Mouse (Mus musculus): Measurements from ENCODE around the gene Vmn2r83. TPM values are rescaled to one million over a fixed set of nuclear protein-coding genes. Genes with fewer than 3 reads are reported as not detected.

Gene Vmn2r83
- total and polyA plus RNA-seq, 2 experiments from 2014 or later, result 0.04 TPM; not detected in 1

DNA sequence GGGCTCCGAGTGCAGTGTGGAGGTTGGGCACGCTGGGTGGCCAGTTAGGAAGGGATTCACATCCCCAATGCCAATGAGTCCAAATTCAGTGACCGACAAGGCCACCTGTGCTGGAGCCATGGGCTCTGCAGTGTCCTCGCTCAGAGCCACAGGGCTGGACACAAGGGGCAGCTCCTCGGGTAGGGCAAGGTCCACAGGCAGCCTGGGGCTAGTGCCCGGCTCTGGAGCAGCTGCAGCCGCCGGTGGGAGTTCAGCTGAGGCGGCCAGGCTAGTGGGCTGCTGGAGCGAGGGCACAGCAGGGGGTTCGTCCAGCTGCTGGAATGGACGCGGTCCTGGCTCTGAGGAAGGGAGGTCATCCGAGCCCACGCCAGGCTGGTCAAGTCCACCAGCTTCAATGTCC is 73.0 kb downstream of the Vmn2r83 start:
- Histone ChIP-seq H3K36me3 (ENCODE audit: insufficient read depth, low read length) (peaks cover 56% of the 10 kb centered on the region), H3K4me2 (ENCODE audit: low read depth, low read length) (no peak overlapping the region), H3K9ac (replicated peaks; ENCODE audit: low read length) (no peak overlapping the region), H3K27ac (no peak overlapping the region), H3K27me3 (ENCODE audit: insufficient read depth, low read length) (no peaks in the 10 kb centered on the region), H3K9me3 (ENCODE audit: low read length) (no peaks in the 10 kb centered on the region), H3K4me3 (ENCODE audit: low read length) (no peak overlapping the region), H3K4me1 (ENCODE audit: insufficient read depth, low read length) (no peaks in the 10 kb centered on the region)
- no peak for DNase-seq (ENCODE audit: low spot score)
- no peak for TF ChIP-seq CTCF (IDR thresholded peaks at IDR 0.05; ENCODE audit: low read depth)
- ATAC-seq, result no peak
- WGBS, result 57% methylated on average over 15 of the region's 15 CpGs

GRCm38 (mm10) chr10:79542171-79542570 is 73.6 kb downstream of the Vmn2r83 start:
- WGBS, result 83% methylated on average over 11 of the region's 11 CpGs
- no peak overlapping the region for H3K4me3 ChIP-seq (ENCODE audit: low read length)
- H3K36me3 ChIP-seq (ENCODE audit: insufficient read depth, low read length), result peaks cover 63% of the 10 kb centered on the region
- no peak for TF ChIP-seq CTCF (IDR thresholded peaks at IDR 0.05; ENCODE audit: low read depth)
- no peak overlapping the region for H3K27ac ChIP-seq
- H3K27me3 ChIP-seq (ENCODE audit: insufficient read depth, low read length), result no peaks in the 10 kb centered on the region
- H3K4me2 ChIP-seq (ENCODE audit: low read depth, low read length), result no peak overlapping the region
- no peaks in the 10 kb centered on the region for H3K9me3 ChIP-seq (ENCODE audit: low read length)
- H3K9ac ChIP-seq (replicated peaks; ENCODE audit: low read length), result no peak overlapping the region
- no peaks in the 10 kb centered on the region for H3K4me1 ChIP-seq (ENCODE audit: insufficient read depth, low read length)
- DNase-seq (ENCODE audit: low spot score) (no peak), ATAC-seq (no peak)

Small RNAs within 50 kb of the gene (microRNA-seq; reads per million reads assigned to microRNA genes)
- gene Mir6909, result 0.18 to 0.36 reads per million in 2 experiments

Other genes starting within 250 kb of the Vmn2r83 start
- gene Vmn2r81, start 221.0 kb upstream of the Vmn2r83 start, total RNA-seq (2014; rRNA removed), result not detected in 2 replicates
- gene Vmn2r81, start 221.0 kb upstream of the Vmn2r83 start, polyA plus RNA-seq (2015; fragmentation: Nextera tagmentation; extraction: Ambion mirVana), result not detected in 2 replicates
- gene Vmn2r82, start 112.2 kb upstream of the Vmn2r83 start, total RNA-seq (2014; rRNA removed), result not detected in 2 replicates
- not detected in 2 replicates for gene Vmn2r82, start 112.2 kb upstream of the Vmn2r83 start, polyA plus RNA-seq (2015; fragmentation: Nextera tagmentation; extraction: Ambion mirVana)
- gene Plpp2, start 65.1 kb downstream of the Vmn2r83 start, total RNA-seq (2014; rRNA removed), result 30.3 and 38.0 TPM in 2 replicates
- 16.9 and 17.7 TPM in 2 replicates for gene Plpp2, start 65.1 kb downstream of the Vmn2r83 start, polyA plus RNA-seq (2015; fragmentation: Nextera tagmentation; extraction: Ambion mirVana)
- gene Mier2, start 86.5 kb downstream of the Vmn2r83 start, total RNA-seq (2014; rRNA removed), result 115 and 126 TPM in 2 replicates
- 36.3 and 37.5 TPM in 2 replicates for gene Mier2, start 86.5 kb downstream of the Vmn2r83 start, polyA plus RNA-seq (2015; fragmentation: Nextera tagmentation; extraction: Ambion mirVana)
- gene Theg, start 118.6 kb downstream of the Vmn2r83 start, total RNA-seq (2014; rRNA removed), result not detected in 2 replicates
- not detected in 2 replicates for gene Theg, start 118.6 kb downstream of the Vmn2r83 start, polyA plus RNA-seq (2015; fragmentation: Nextera tagmentation; extraction: Ambion mirVana)
- 31.9 and 37.6 TPM in 2 replicates for gene C2cd4c, start 145.3 kb downstream of the Vmn2r83 start, total RNA-seq (2014; rRNA removed)
- gene C2cd4c, start 145.3 kb downstream of the Vmn2r83 start, polyA plus RNA-seq (2015; fragmentation: Nextera tagmentation; extraction: Ambion mirVana), result 1.0 and 1.1 TPM in 2 replicates
- 66.2 and 67.9 TPM in 2 replicates for gene Shc2, start 169.2 kb downstream of the Vmn2r83 start, total RNA-seq (2014; rRNA removed)
- gene Shc2, start 169.2 kb downstream of the Vmn2r83 start, polyA plus RNA-seq (2015; fragmentation: Nextera tagmentation; extraction: Ambion mirVana), result 19.8 and 21.3 TPM in 2 replicates
- gene Odf3l2, start 177.0 kb downstream of the Vmn2r83 start, total RNA-seq (2014; rRNA removed), result 0.42 and 2.0 TPM in 2 replicates
- 0.60 and 0.71 TPM in 2 replicates for gene Odf3l2, start 177.0 kb downstream of the Vmn2r83 start, polyA plus RNA-seq (2015; fragmentation: Nextera tagmentation; extraction: Ambion mirVana)
- gene Madcam1, start 195.8 kb downstream of the Vmn2r83 start, total RNA-seq (2014; rRNA removed), result 0.90 and 2.1 TPM in 2 replicates
- 0.98 and 1.4 TPM in 2 replicates for gene Madcam1, start 195.8 kb downstream of the Vmn2r83 start, polyA plus RNA-seq (2015; fragmentation: Nextera tagmentation; extraction: Ambion mirVana)
- gene Tpgs1, start 200.6 kb downstream of the Vmn2r83 start, total RNA-seq (2014; rRNA removed), result 117 and 135 TPM in 2 replicates
- gene Tpgs1, start 200.6 kb downstream of the Vmn2r83 start, polyA plus RNA-seq (2015; fragmentation: Nextera tagmentation; extraction: Ambion mirVana), result 132 and 133 TPM in 2 replicates
- 65.1 and 76.7 TPM in 2 replicates for gene Cdc34, start 213.5 kb downstream of the Vmn2r83 start, total RNA-seq (2014; rRNA removed)
- gene Cdc34, start 213.5 kb downstream of the Vmn2r83 start, polyA plus RNA-seq (2015; fragmentation: Nextera tagmentation; extraction: Ambion mirVana), result 69.8 and 71.3 TPM in 2 replicates
- gene Gzmm, start 220.3 kb downstream of the Vmn2r83 start, total RNA-seq (2014; rRNA removed), result 0.22 and 0.63 TPM in 2 replicates
- 1.2 TPM in 2 replicates for gene Gzmm, start 220.3 kb downstream of the Vmn2r83 start, polyA plus RNA-seq (2015; fragmentation: Nextera tagmentation; extraction: Ambion mirVana)
- 1,127 and 1,151 TPM in 2 replicates for gene Bsg, start 235.8 kb downstream of the Vmn2r83 start, total RNA-seq (2014; rRNA removed)
- 1,243 and 1,259 TPM in 2 replicates for gene Bsg, start 235.8 kb downstream of the Vmn2r83 start, polyA plus RNA-seq (2015; fragmentation: Nextera tagmentation; extraction: Ambion mirVana)
- 92.6 and 101 TPM in 2 replicates for gene Hcn2, start 247.9 kb downstream of the Vmn2r83 start, total RNA-seq (2014; rRNA removed)
- 5.5 and 6.6 TPM in 2 replicates for gene Hcn2, start 247.9 kb downstream of the Vmn2r83 start, polyA plus RNA-seq (2015; fragmentation: Nextera tagmentation; extraction: Ambion mirVana)

All from hindbrain, postnatal 0 days (tissue).